Mouse (Mus musculus) spleen, adult 2 months (tissue): ENCODE measurements at regions not wholly inside any gene's neighbourhood (a gene's known extent, or its start where the extent isn't known, plus 50 kb on each side); places are given as distances from the start of the nearest gene placed in this dataset.

ENCODE experiments used
- DNase-seq, 2 experiments: peaks; one replicate each; pipeline versions ENCODE4 v3.0.0 to v3.0.0-alpha.2; 2012 to 2021; ENCODE audit warnings: low spot score in 2 of 2, low read depth in 1 of 2
- H3K27ac ChIP-seq: fragments of 200-500 bp; 2 replicates; pipeline ENCODE4 v1.5.1; 2012; ENCODE audit warnings: low read length, inconsistent platforms; ENCODE audit not compliant: insufficient read depth
- H3K27me3 ChIP-seq: fragments of 200-500 bp; 2 replicates; pipeline ENCODE4 v1.6.1; 2012; ENCODE audit warnings: mild to moderate bottlenecking, moderate library complexity, low read length, inconsistent platforms; ENCODE audit not compliant: control insufficient read depth, insufficient read depth
- H3K36me3 ChIP-seq: fragments of 200-500 bp; 2 replicates; pipeline ENCODE4 v1.6.1; 2012; ENCODE audit warnings: mild to moderate bottlenecking, low read length, inconsistent platforms; ENCODE audit not compliant: control insufficient read depth, insufficient read depth
- H3K4me1 ChIP-seq: fragments of 200-500 bp; 2 replicates; pipeline ENCODE4 v1.6.1; 2011; ENCODE audit warnings: inconsistent platforms; ENCODE audit not compliant: control insufficient read depth, insufficient read depth, insufficient read length
- H3K4me3 ChIP-seq: fragments of 200-500 bp; 2 replicates; pipeline ENCODE4 v1.5.1; 2011; ENCODE audit warnings: mild to moderate bottlenecking, inconsistent platforms; ENCODE audit not compliant: insufficient read depth, insufficient read length; ENCODE audit errors: extremely low read depth
- CTCF ChIP-seq: fragments of 200-500 bp; IDR thresholded peaks from 2 replicates; pipeline ENCODE4 v1.5.1; 2011; ENCODE audit warnings: mild to moderate bottlenecking, inconsistent platforms; ENCODE audit not compliant: insufficient read depth, insufficient read length, insufficient replicate concordance; ENCODE audit errors: extremely low read depth
- POLR2A ChIP-seq: fragments of 200-500 bp; IDR thresholded peaks from 2 replicates; pipeline ENCODE4 v1.6.1; 2011; ENCODE audit warnings: low read depth, low read length, inconsistent platforms
- WGBS: fragments of 180-500 bp; shearing (Covaris S2); methylation state at CpG from one replicate; pipeline ENCODE4 v1.1.7; 2018; 5-methylcytosine and 5-hydroxymethylcytosine counted together

- H3K4me3 ChIP-seq = no peak overlapping the region
- no peaks in the 10 kb centered on the region; the same call in 1 of the 2 replicates for H3K4me1 ChIP-seq
- no peak overlapping the region for H3K27ac ChIP-seq
- DNase-seq = no peak
- TF ChIP-seq POLR2A (no peak), CTCF (no peak)
- no peaks in the 10 kb centered on the region for H3K27me3 ChIP-seq
- H3K36me3 ChIP-seq = no peaks in the 10 kb centered on the region
- 74% methylated on average over 8 of the region's 8 CpGs for WGBS
Observed at GRCm38 (mm10) chr10:42069751-42070150, 51.5 kb upstream of the Armc2 start.

DNA sequence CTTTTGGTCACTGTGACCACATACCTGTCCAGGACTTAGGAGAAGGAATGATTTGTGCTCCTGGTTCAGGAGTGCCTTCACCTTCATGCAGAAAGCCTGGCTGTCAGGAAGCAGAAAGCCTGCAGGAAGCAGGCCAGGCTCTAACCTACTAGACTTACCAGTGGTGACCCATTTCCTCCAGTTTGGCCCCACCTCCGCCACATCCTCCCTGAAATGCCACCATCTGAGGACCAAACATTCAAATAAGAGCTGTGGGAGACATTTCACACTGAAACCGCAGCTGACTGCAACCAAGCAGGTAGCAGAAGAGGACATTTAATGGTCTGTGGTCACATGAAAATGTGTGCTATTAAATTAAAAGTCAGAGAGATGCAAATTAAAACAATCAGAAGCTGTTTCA lies 50.3 kb upstream of the Armc2 start:
- no peak for TF ChIP-seq POLR2A
- no peak for TF ChIP-seq CTCF
- 21% methylated on average over 2 of the region's 2 CpGs for WGBS
- H3K27me3 ChIP-seq = no peaks in the 10 kb centered on the region
- H3K4me3 ChIP-seq = no peak overlapping the region
- no peaks in the 10 kb centered on the region; the same call in 1 of the 2 replicates for H3K4me1 ChIP-seq
- H3K36me3 ChIP-seq = no peaks in the 10 kb centered on the region
- H3K27ac ChIP-seq = no peak overlapping the region
- DNase-seq = peak in 1 of 2 experiments; percentile 22
